Mouse (Mus musculus) hindbrain, postnatal 0 days (tissue): ENCODE data around the gene Herc3. TPM values are rescaled to one million over a fixed set of nuclear protein-coding genes. Genes with fewer than 3 reads are reported as not detected.

ENCODE experiments used
- ATAC-seq: fragments of 200-750 bp; cut with Nextera tagmentation; 2 replicates; pipeline ENCODE4 v1.8.0; 2017; ENCODE audit warnings: mild to moderate bottlenecking, moderate TSS enrichment, moderate library complexity
- DNase-seq: peaks from one replicate; pipeline ENCODE4 v3.0.0-alpha.2; 2015; ENCODE audit warnings: low spot score
- H3K27ac ChIP-seq: fragments of 300-500 bp; sonication (generic); 2 replicates; pipeline ENCODE4 v1.5.1; 2014; ENCODE audit warnings: mild to moderate bottlenecking
- H3K27me3 ChIP-seq: fragments of 300-500 bp; sonication (generic); 2 replicates; pipeline ENCODE4 v1.6.1; 2014; ENCODE audit warnings: low read length, mixed read lengths; ENCODE audit not compliant: insufficient read depth
- H3K36me3 ChIP-seq: fragments of 300-500 bp; sonication (generic); 2 replicates; pipeline ENCODE4 v1.6.1; 2014; ENCODE audit warnings: low read length, mixed read lengths; ENCODE audit not compliant: insufficient read depth
- H3K4me1 ChIP-seq: fragments of 300-500 bp; sonication (generic); 2 replicates; pipeline ENCODE4 v1.6.1; 2014; ENCODE audit warnings: antibody characterized with exemption, low read length, mixed read lengths; ENCODE audit not compliant: insufficient read depth
- H3K4me2 ChIP-seq: fragments of 300-500 bp; sonication (generic); 2 replicates; pipeline ENCODE4 v1.6.1; 2014; ENCODE audit warnings: low read depth, mild to moderate bottlenecking, low read length, moderate library complexity, mixed read lengths
- H3K4me3 ChIP-seq: fragments of 300-500 bp; sonication (generic); 2 replicates; pipeline ENCODE4 v1.5.1; 2014; ENCODE audit warnings: low read length
- H3K9ac ChIP-seq: fragments of 300-500 bp; sonication (generic); replicated peaks from 2 replicates; pipeline ENCODE4 v1.6.1; 2014; ENCODE audit warnings: mild to moderate bottlenecking, low read length, moderate library complexity, mixed read lengths
- H3K9me3 ChIP-seq: fragments of 300-500 bp; sonication (generic); 2 replicates; pipeline ENCODE4 v1.6.1; 2016; ENCODE audit warnings: low read length, mixed read lengths
- CTCF ChIP-seq: IDR thresholded peaks from 2 replicates; pipeline ENCODE4 v1.5.1; 2016; ENCODE audit warnings: antibody characterized with exemption, control low read depth, low read depth
- WGBS: fragments of 180-500 bp; shearing (Covaris S2); extraction: QIAGEN DNeasy Blood & Tissue Kit; methylation state at CpG from one replicate; pipeline ENCODE4 v1.1.7; 2014; 5-methylcytosine and 5-hydroxymethylcytosine counted together
- polyA plus RNA-seq: library from polyadenylated mRNA; unstranded; fragments of >200 nt; fragmentation: Nextera tagmentation; extraction: Ambion mirVana; gene quantifications from 2 replicates; pipeline ENCODE4 v1.2.1, GENCODE M21; 2015
- total RNA-seq: library from RNA; depleted of rRNA; stranded (reverse); fragments of >200 nt; gene quantifications from 2 replicates; pipeline ENCODE4 v1.2.3, GENCODE M21; 2014

The Herc3 gene
- total and polyA plus RNA-seq, 2 experiments from 2014 or later = 35.1 to 140 TPM

DNA sequence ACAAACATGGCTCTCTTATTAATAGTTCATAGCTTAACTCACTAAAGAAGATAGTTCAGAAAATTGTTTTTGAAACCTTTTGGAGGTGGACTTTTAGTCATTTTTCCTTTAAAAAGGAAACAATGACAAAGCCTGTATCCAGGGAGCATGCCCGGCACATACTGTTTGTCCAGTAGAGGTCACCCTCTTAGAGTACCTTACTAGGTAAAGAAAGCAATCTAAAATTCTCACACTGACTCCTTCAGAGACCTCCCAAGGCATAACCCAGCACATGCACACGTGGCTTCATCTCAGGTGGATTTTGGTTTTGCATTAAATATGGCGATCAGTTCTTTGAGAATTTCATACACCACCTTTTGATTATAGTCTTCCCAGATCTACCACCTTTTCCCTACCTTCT lies 90.4 kb downstream of the Herc3 start:
- H3K36me3 ChIP-seq = no peaks in the 10 kb centered on the region; the same call in 1 of the 2 replicates
- H3K4me2 ChIP-seq = no peak overlapping the region
- no peak overlapping the region for H3K4me3 ChIP-seq
- DNase-seq = peak; percentile 38
- no peak overlapping the region for H3K27ac ChIP-seq
- no peaks in the 10 kb centered on the region for H3K9me3 ChIP-seq
- no peak overlapping the region for H3K9ac ChIP-seq
- no peaks in the 10 kb centered on the region for H3K4me1 ChIP-seq
- peak; percentile 55 for TF ChIP-seq CTCF
- H3K27me3 ChIP-seq = no peaks in the 10 kb centered on the region
- 0 out of 2 replicates have a peak, but pooled peaks have one; percentile 72 for ATAC-seq
- 52% methylated on average over 3 of the region's 3 CpGs for WGBS

DNA sequence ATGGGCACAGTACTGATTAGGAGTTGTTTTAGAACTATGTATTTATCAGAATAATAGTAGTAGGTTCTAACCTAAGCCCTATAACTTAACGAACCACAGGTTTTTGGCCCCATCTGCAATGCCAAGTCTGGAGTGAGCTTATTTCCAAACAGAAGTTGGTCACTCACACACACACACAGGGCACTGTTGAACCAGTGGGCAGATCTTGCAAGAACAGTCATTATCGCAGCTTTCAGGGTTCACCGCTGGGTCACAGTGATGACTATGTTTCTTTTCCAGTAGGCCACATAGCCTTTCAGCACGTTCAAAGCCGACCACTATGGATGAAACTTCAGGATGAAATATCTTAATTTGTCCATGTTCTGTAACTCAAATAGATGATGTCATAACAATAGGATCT lies 91.2 kb downstream of the Herc3 start:
- Histone ChIP-seq H3K36me3 (no peaks in the 10 kb centered on the region; the same call in 1 of the 2 replicates), H3K4me3 (no peak overlapping the region), H3K4me2 (no peak overlapping the region), H3K9ac (no peak overlapping the region), H3K27ac (no peak overlapping the region), H3K27me3 (no peaks in the 10 kb centered on the region), H3K9me3 (no peaks in the 10 kb centered on the region), H3K4me1 (no peaks in the 10 kb centered on the region)
- DNase-seq (no peak), ATAC-seq (no peak)
- no peak for TF ChIP-seq CTCF
- 88% methylated on average over 5 of the region's 5 CpGs for WGBS

DNA sequence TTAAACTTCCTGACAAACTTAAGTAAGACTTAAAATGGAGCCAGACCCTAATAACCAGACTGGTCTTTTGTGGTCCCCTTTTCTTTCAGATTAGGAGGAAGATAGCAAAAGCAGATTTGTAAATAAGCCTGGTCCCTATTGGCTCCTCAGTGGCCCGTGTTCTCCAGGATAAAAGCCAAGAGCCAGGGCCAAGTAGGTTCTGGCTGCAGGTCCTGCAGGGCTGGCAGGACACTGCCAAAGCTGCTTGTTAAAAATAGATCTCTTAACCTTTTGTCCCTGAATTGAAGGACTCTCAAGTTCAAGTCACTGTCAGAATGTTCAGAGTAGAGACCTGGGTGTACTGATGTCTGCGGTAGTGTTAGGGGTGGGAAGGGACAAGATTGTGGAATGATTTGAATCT lies 96.6 kb downstream of the Herc3 start:
- no peaks in the 10 kb centered on the region for H3K9me3 ChIP-seq
- ATAC-seq (0 out of 2 replicates have a peak, but pooled peaks have one; percentile 50), DNase-seq (peak; percentile 36)
- H3K27me3 ChIP-seq = no peaks in the 10 kb centered on the region
- peaks cover 4% of the 10 kb centered on the region for H3K4me1 ChIP-seq
- H3K4me3 ChIP-seq = no peak overlapping the region
- no peak overlapping the region for H3K4me2 ChIP-seq
- WGBS = 46% methylated on average over 2 of the region's 2 CpGs
- H3K36me3 ChIP-seq = no peaks in the 10 kb centered on the region
- no peak overlapping the region for H3K27ac ChIP-seq
- TF ChIP-seq CTCF = no peak
- H3K9ac ChIP-seq = no peak overlapping the region

DNA sequence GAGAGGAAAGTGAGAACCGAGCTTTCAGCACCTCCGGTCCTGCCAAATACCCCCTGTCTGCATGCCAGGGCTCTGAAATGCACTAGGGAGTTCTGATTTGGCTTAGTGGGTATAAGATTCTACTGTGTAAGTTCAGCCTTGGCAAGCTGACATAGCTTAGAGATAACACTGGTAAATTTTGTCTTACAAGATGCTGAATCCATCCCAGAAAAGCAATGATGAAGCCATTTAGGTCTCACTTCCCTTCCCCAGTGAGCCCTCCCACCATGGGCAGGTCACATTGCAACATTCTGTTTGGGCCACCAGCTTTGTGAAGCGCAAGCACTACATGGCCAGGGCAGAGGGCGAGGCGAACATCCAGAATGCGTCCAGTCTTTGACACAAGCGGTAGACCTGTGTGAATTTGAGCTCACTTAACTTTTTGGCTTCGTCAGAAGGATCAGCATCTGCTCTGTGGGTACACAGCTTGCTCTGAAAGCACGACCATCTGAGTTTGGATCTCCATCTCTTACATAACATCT lies 98.7 kb downstream of the Herc3 start:
- H3K27me3 ChIP-seq = no peaks in the 10 kb centered on the region
- DNase-seq (no peak), ATAC-seq (no peak)
- no peak overlapping the region for H3K27ac ChIP-seq
- H3K4me1 ChIP-seq = peaks cover 8% of the 10 kb centered on the region
- H3K4me2 ChIP-seq = no peak overlapping the region
- no peak for TF ChIP-seq CTCF
- H3K9me3 ChIP-seq = no peaks in the 10 kb centered on the region
- WGBS = 87% methylated on average over 9 of the region's 9 CpGs
- H3K4me3 ChIP-seq = no peak overlapping the region
- no peaks in the 10 kb centered on the region for H3K36me3 ChIP-seq
- H3K9ac ChIP-seq = no peak overlapping the region

DNA sequence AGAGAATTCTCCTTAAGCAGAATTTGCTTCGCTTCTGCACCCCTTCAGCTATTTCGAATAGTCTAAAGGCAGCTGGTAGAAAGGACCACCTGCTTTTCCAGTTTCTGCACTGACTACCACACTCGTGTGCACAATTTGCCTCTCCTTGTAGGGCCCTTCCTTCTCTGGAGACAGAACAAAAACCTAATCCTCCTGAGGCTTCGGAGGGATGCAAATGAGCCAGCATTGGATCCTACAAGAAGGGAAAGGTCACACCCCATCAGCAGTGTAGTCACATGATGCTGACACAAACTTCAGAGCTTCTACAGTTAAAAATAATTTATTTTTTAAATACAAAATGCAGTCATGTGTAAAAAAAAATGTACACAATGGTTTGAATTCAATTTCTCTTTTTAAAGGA lies 99.9 kb downstream of the Herc3 start:
- TF ChIP-seq CTCF = no peak

DNA sequence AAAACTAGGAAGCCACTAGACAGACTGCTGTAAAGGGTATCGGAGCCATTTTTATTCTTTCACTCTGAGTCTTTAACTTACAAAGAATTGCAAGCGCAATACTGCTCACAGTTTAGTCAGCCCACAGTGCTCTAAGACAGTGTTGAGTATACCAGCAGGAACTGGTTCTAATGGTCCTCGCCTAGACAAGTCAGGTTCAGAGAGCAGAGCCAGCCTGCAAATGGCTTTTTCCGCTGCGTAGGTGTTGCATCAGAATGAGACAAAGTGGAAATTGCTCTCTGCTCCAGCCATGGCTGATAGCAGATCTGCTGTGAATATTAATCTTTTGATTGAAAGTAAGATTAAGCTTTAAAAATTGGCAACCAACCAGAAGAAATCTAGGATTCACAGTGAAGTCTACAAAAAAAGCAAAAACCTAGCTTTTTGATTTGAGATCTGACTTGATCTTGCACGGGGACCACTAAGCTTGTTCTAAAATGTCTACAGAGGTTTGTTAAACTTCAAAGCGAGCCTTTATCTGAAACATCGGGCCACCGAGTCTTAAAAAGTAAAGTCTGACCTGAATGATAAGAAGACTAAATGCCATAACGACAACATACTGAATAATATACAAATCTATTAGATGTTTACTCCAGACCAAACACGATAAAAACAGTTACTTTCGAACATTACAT lies 101.4 kb downstream of the Herc3 start:
- Histone ChIP-seq H3K4me3 (no peak overlapping the region), H3K4me1 (peaks cover 8% of the 10 kb centered on the region), H3K9ac (no peak overlapping the region), H3K36me3 (no peaks in the 10 kb centered on the region; the same call in 1 of the 2 replicates), H3K4me2 (peak overlapping the region; percentile 27; the same call in 1 of the 2 replicates), H3K27me3 (no peaks in the 10 kb centered on the region), H3K9me3 (no peaks in the 10 kb centered on the region), H3K27ac (peak overlapping the region; percentile 74)
- DNase-seq (peak; percentile 35), ATAC-seq (peak; percentile 55)
- WGBS = 41% methylated on average over 12 of the region's 12 CpGs
- no peak for TF ChIP-seq CTCF

More for the DNA sequence above, 99.9 kb downstream of the Herc3 start:
- Histone ChIP-seq H3K4me1 (peaks cover 8% of the 10 kb centered on the region), H3K4me3 (no peak overlapping the region), H3K4me2 (no peak overlapping the region), H3K27ac (no peak overlapping the region), H3K27me3 (no peaks in the 10 kb centered on the region), H3K9me3 (no peaks in the 10 kb centered on the region), H3K36me3 (no peaks in the 10 kb centered on the region; the same call in 1 of the 2 replicates), H3K9ac (no peak overlapping the region)
- DNase-seq (no peak), ATAC-seq (no peak)
- WGBS = 57% methylated on average over 4 of the region's 4 CpGs
